Comparison of ENCODE assay signal across 14 mouse cellular contexts in genomic region chr15:95285199-95285598, GRCm38 (mm10).
DNase-seq lines count a peak whose midpoint lies in the region; ATAC-seq and TF ChIP-seq lines count a peak whose summit lies in the region.
"Had no signal": no experiment of that assay in that cellular context is flagged by ENCODE, and none has a peak within 500 bp of the region (broad histone marks: within the 10 kb centered on the region; RNA-seq: fewer than 3 reads in every experiment).

No protein-coding gene starts in this region.

- H3K27ac ChIP-seq in forebrain, embryonic 14.5 days (ENCODE audit: low read depth, low read length): no peak overlapping the region
- H3K27ac ChIP-seq in forebrain, embryonic 10.5 days: no peak overlapping the region
- peak overlapping the region; percentile 65; the same call in 1 of the 2 replicates for H3K27ac ChIP-seq in layer of hippocampus, adult 2 months
- H3K27ac ChIP-seq in embryonic facial prominence, embryonic 11.5 days (replicated peaks; ENCODE audit: low read depth, low read length): no peak overlapping the region
- H3K27ac ChIP-seq in midbrain, embryonic 14.5 days (replicated peaks; ENCODE audit: low read depth, low read length): no peak overlapping the region
- H3K27ac ChIP-seq: heart, adult 2 months had no signal

- no peaks in the 10 kb centered on the region for H3K36me3 ChIP-seq in forebrain, embryonic 14.5 days (ENCODE audit: control insufficient read depth, insufficient read depth, low read length)
- H3K36me3 ChIP-seq in forebrain, embryonic 10.5 days (replicated peaks): no peaks in the 10 kb centered on the region
- no peaks in the 10 kb centered on the region for H3K36me3 ChIP-seq in embryonic facial prominence, embryonic 11.5 days (replicated peaks; ENCODE audit: control insufficient read depth, insufficient read depth, low read depth, low read length)
- no peaks in the 10 kb centered on the region for H3K36me3 ChIP-seq in midbrain, embryonic 14.5 days (ENCODE audit: control insufficient read depth, insufficient read depth, low read length)

- H3K27me3 ChIP-seq in forebrain, embryonic 14.5 days (replicated peaks; ENCODE audit: control insufficient read depth, insufficient read depth, low read length): no peaks in the 10 kb centered on the region
- peaks cover 24% of the 10 kb centered on the region for H3K27me3 ChIP-seq in forebrain, embryonic 10.5 days (ENCODE audit: poor library complexity, severe bottlenecking)
- H3K27me3 ChIP-seq in embryonic facial prominence, embryonic 11.5 days (ENCODE audit: control insufficient read depth, insufficient read depth, low read length): no peaks in the 10 kb centered on the region
- H3K27me3 ChIP-seq in midbrain, embryonic 14.5 days (ENCODE audit: control insufficient read depth, insufficient read depth, low read length): no peaks in the 10 kb centered on the region

- intact Hi-C loops in heart, postnatal 10 days (cut with DNase I): no loop called here

- H3K9me3 ChIP-seq in forebrain, embryonic 14.5 days (replicated peaks; ENCODE audit: control insufficient read depth, low read length): no peaks in the 10 kb centered on the region
- H3K9me3 ChIP-seq in forebrain, embryonic 10.5 days: no peaks in the 10 kb centered on the region
- H3K9me3 ChIP-seq in embryonic facial prominence, embryonic 11.5 days (replicated peaks; ENCODE audit: control insufficient read depth, low read length): no peaks in the 10 kb centered on the region
- no peaks in the 10 kb centered on the region for H3K9me3 ChIP-seq in midbrain, embryonic 14.5 days (ENCODE audit: control insufficient read depth, low read length)

- H3K4me3 ChIP-seq in forebrain, embryonic 14.5 days (ENCODE audit: low read depth, low read length): no peak overlapping the region
- no peak overlapping the region for H3K4me3 ChIP-seq in forebrain, embryonic 10.5 days
- H3K4me3 ChIP-seq in layer of hippocampus, adult 2 months: no peak overlapping the region
- H3K4me3 ChIP-seq in embryonic facial prominence, embryonic 11.5 days (ENCODE audit: low read depth, low read length): no peak overlapping the region
- H3K4me3 ChIP-seq in midbrain, embryonic 14.5 days (replicated peaks; ENCODE audit: low read depth, low read length): no peak overlapping the region
- H3K4me3 ChIP-seq: heart, adult 2 months had no signal

- 14% methylated on average over 6 of the region's 6 CpGs for WGBS in forebrain, embryonic 14.5 days
- WGBS in forebrain, embryonic 10.5 days: 26% methylated on average over 6 of the region's 6 CpGs
- 23% methylated on average over 6 of the region's 6 CpGs for WGBS in embryonic facial prominence, embryonic 11.5 days
- WGBS in midbrain, embryonic 14.5 days: 10% methylated on average over 6 of the region's 6 CpGs

- 0 out of 2 replicates have a peak, but pooled peaks have one; percentile 23 for ATAC-seq in forebrain, embryonic 14.5 days
- ATAC-seq in embryonic facial prominence, embryonic 11.5 days (replicated peaks; ENCODE audit: insufficient number of reproducible peaks, low FRiP score, low TSS enrichment, low read depth): no peak
- ATAC-seq in midbrain, embryonic 14.5 days (ENCODE audit: low FRiP score, low TSS enrichment): no peak
- ATAC-seq in activated CD4-positive, CD25-positive, alpha-beta regulatory T cell, adult 4 months: no peak

- TF ChIP-seq CTCF in layer of hippocampus, adult 2 months (conservative IDR thresholded peaks at IDR 0.05): no peak

- H3K4me2 ChIP-seq in forebrain, embryonic 14.5 days (ENCODE audit: low read length): 0 out of 2 replicates have a peak overlapping the region, but pooled peaks have one; percentile 3
- H3K4me2 ChIP-seq in embryonic facial prominence, embryonic 11.5 days (ENCODE audit: low read depth, low read length): no peak overlapping the region
- no peak overlapping the region for H3K4me2 ChIP-seq in midbrain, embryonic 14.5 days (ENCODE audit: low read length)

- H3K4me1 ChIP-seq in forebrain, embryonic 14.5 days (ENCODE audit: control insufficient read depth, insufficient read depth, low read length): peaks cover 5% of the 10 kb centered on the region
- H3K4me1 ChIP-seq in forebrain, embryonic 10.5 days: peaks cover 37% of the 10 kb centered on the region
- no peaks in the 10 kb centered on the region for H3K4me1 ChIP-seq in embryonic facial prominence, embryonic 11.5 days (ENCODE audit: control insufficient read depth, insufficient read depth, low read length)
- peaks cover 8% of the 10 kb centered on the region; the same call in 1 of the 2 replicates for H3K4me1 ChIP-seq in midbrain, embryonic 14.5 days (ENCODE audit: control insufficient read depth, insufficient read depth, low read length)

- no peak overlapping the region for H3K9ac ChIP-seq in forebrain, embryonic 14.5 days (ENCODE audit: low read length)
- H3K9ac ChIP-seq in embryonic facial prominence, embryonic 11.5 days (replicated peaks; ENCODE audit: low read length): no peak overlapping the region
- H3K9ac ChIP-seq in midbrain, embryonic 14.5 days (replicated peaks; ENCODE audit: low read length): no peak overlapping the region

- peak; percentile 58 for DNase-seq in forebrain, embryonic 14.5 days (ENCODE audit: low spot score)
- DNase-seq in forebrain, embryonic 10.5 days (ENCODE audit: extremely low spot score, low spot score): no peak
- no peak for DNase-seq in layer of hippocampus, adult 2 months (ENCODE audit: low spot score in 2 of 2)
- no peak for DNase-seq in layer of hippocampus, adult 9-11 months
- peak; percentile 27 for DNase-seq in embryonic facial prominence, embryonic 11.5 days (ENCODE audit: low spot score)
- peak; percentile 54 for DNase-seq in midbrain, embryonic 14.5 days
- no peak for DNase-seq in heart, postnatal 10 days
- DNase-seq: adrenal gland, postnatal 36 days; cerebellum, adult 11 months; heart, adult 2 months; heart, postnatal 14 days; layer of hippocampus, postnatal 36 days; lung, adult 2 months had no signal

Comparison
In these comparisons a context has a peak if more than half of its experiments do, and no peak if none do; other contexts are left out.
1. DNase-seq: peak in forebrain, embryonic 14.5 days (single experiment), embryonic facial prominence, embryonic 11.5 days (single experiment) and midbrain, embryonic 14.5 days (single experiment); none in forebrain, embryonic 10.5 days (single experiment), layer of hippocampus, adult 2 months (0 of 2), layer of hippocampus, adult 9-11 months (single experiment) and heart, postnatal 10 days (0 of 2).